Mouse (Mus musculus): Measurements from ENCODE around the gene Sephs2. TPM values are rescaled to one million over a fixed set of nuclear protein-coding genes. Genes with fewer than 3 reads are reported as not detected.

The Sephs2 gene
- polyA plus RNA-seq (2012; rRNA removed), result 153 and 156 TPM in 2 replicates

DNA sequence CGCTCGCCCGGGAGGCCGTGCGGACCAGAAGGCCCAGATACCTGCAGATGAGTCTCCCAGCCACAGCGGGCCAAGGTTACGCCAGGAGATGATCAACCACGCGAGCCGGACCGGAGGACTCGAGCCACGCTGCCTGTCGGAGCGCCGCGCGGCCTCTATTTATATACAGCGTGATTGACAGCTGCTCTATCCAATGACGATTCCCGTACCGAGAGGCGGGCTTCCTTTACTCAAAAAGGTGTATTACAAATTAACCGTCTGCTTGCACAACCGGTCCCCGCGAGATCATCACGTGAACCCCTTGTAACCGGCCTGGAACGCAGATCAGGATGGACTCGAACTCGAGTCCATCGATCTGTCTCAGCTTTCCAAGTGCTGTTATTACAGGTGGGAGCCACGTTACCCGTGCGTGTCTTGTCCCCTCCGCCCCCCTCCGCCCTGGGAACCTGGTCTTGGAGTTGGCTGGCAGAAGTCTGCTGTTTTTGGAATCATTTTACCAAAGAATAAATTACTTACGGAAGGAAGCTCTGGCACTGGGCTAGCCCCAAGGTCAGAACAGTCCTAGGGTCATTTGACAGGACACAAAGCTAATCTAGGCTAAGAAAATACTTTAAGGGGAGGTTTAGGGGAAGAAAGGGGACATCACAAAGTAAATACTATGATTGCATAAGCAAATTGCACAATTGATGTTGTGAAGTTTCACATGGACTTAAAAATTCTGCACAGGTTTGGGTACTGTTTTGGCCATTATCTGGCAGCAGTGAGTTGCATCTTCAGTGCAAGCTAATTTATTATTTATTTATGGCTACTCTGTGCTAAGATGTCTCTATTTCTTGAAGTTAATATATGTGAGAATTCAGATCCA, at the start of gene Sephs2:
Gene Sephs2 (minus strand): TSS at position 131 of the 865 bp plus-strand sequence.
- no peak for TF ChIP-seq CTCF (conservative IDR thresholded peaks at IDR 0.05; ENCODE audit: insufficient read depth, insufficient read length, low read depth, low read length)
- TF ChIP-seq POLR2A (IDR thresholded peaks at IDR 0.05; ENCODE audit: low read depth, low read length), result peak; percentile 100
- peak within 1 kb of the TSS; percentile 77 for H3K27ac ChIP-seq (ENCODE audit: insufficient read depth, low read depth, low read length)
- peak; percentile 99 for DNase-seq
- peak within 1 kb of the TSS; percentile 84 for H3K4me3 ChIP-seq (ENCODE audit: insufficient read depth, low read depth, low read length)
- H3K36me3 ChIP-seq (ENCODE audit: control insufficient read depth, insufficient read depth, low read length), result peaks cover 6% of the 10 kb centered on the region; the same call in 1 of the 2 replicates
- H3K4me1 ChIP-seq (ENCODE audit: control insufficient read depth, insufficient read depth, low read length), result peaks cover 23% of the 10 kb centered on the region
- WGBS, result under 1% methylated on average over 39 of the region's 39 CpGs
- no peaks in the 10 kb centered on the region for H3K27me3 ChIP-seq (replicated peaks; ENCODE audit: control insufficient read depth, insufficient read depth, low read length)

DNA sequence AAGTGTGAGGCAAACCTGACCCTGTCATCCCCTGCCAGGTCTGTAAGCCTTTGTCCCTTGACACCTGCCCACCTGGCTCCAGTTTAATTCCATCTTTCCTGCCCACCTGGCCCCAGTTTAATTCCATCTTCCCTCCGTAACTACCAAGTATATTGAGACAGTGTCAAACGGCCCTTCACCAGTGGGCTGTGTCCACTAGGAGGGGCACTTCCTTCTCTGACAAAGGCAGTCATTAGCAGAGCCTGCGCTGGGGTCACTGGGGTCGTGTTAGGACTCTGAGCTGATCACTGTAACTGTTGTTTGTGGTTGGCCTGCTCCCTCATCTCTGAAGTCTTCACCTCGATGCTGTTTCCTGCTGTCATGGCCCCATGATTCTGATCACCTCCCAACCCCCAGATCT, 48.2 kb upstream of the Sephs2 start:
- no peak overlapping the region for H3K4me3 ChIP-seq (ENCODE audit: insufficient read depth, low read depth, low read length)
- no peak for TF ChIP-seq POLR2A (IDR thresholded peaks at IDR 0.05; ENCODE audit: low read depth, low read length)
- TF ChIP-seq CTCF (conservative IDR thresholded peaks at IDR 0.05; ENCODE audit: insufficient read depth, insufficient read length, low read depth, low read length), result peak; percentile 55
- no peak overlapping the region for H3K27ac ChIP-seq (ENCODE audit: insufficient read depth, low read depth, low read length)
- DNase-seq, result peak; percentile 28
- H3K36me3 ChIP-seq (ENCODE audit: control insufficient read depth, insufficient read depth, low read length), result no peaks in the 10 kb centered on the region
- H3K4me1 ChIP-seq (ENCODE audit: control insufficient read depth, insufficient read depth, low read length), result peaks cover 4% of the 10 kb centered on the region; the same call in 1 of the 2 replicates
- WGBS, result 40% methylated on average over 5 of the region's 5 CpGs
- H3K27me3 ChIP-seq (replicated peaks; ENCODE audit: control insufficient read depth, insufficient read depth, low read length), result no peaks in the 10 kb centered on the region

DNA sequence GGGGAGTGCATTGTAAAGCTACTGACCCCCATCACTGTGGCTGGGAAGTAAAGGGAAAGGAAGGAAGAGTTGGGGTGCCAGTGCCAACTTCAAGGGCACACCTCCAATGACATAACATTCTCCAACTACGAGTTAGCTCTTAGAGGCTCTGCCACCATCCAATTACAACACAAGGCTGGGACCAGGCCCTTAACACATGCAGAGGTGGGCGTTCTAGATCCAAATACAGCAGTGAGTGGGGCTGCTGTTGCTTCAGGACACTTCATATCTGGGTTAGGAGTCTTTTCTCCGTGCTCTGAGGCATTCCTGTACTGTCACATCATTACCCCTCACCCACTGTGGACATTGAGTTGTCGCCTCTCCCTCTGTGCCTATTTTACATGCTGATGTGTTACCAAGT, 47.3 kb upstream of the Sephs2 start:
- H3K4me1 ChIP-seq (ENCODE audit: control insufficient read depth, insufficient read depth, low read length), result peaks cover 4% of the 10 kb centered on the region; the same call in 1 of the 2 replicates
- H3K36me3 ChIP-seq (ENCODE audit: control insufficient read depth, insufficient read depth, low read length), result no peaks in the 10 kb centered on the region
- TF ChIP-seq CTCF (conservative IDR thresholded peaks at IDR 0.05; ENCODE audit: insufficient read depth, insufficient read length, low read depth, low read length) (no peak), POLR2A (IDR thresholded peaks at IDR 0.05; ENCODE audit: low read depth, low read length) (no peak)
- DNase-seq, result no peak
- H3K4me3 ChIP-seq (ENCODE audit: insufficient read depth, low read depth, low read length), result no peak overlapping the region
- 71% methylated on average over 4 of the region's 4 CpGs for WGBS
- no peak overlapping the region for H3K27ac ChIP-seq (ENCODE audit: insufficient read depth, low read depth, low read length)
- no peaks in the 10 kb centered on the region for H3K27me3 ChIP-seq (replicated peaks; ENCODE audit: control insufficient read depth, insufficient read depth, low read length)

DNA sequence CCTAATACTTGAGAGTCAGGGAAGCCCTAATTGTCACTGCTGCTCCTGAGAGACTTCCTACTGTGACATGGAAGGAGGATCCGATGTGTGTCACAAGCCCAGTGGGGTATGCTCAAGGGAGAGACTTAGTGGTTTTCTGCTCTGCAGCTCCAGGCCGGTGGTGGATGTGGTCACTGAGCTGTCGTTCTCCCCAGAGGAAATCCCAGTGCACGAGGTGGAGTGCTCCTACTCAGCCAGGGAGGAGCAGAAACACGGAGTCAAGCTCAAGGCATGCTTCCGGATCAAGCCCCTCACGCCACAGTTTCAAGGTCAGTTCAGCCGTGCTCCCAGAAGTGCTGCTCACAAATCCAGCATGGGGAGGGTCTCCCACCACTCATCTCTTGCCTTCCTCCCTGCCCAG, 40.1 kb upstream of the Sephs2 start:
- no peak for DNase-seq
- H3K4me3 ChIP-seq (ENCODE audit: insufficient read depth, low read depth, low read length), result no peak overlapping the region
- no peaks in the 10 kb centered on the region for H3K4me1 ChIP-seq (ENCODE audit: control insufficient read depth, insufficient read depth, low read length)
- no peaks in the 10 kb centered on the region for H3K36me3 ChIP-seq (ENCODE audit: control insufficient read depth, insufficient read depth, low read length)
- TF ChIP-seq CTCF (conservative IDR thresholded peaks at IDR 0.05; ENCODE audit: insufficient read depth, insufficient read length, low read depth, low read length) (no peak), POLR2A (IDR thresholded peaks at IDR 0.05; ENCODE audit: low read depth, low read length) (no peak)
- H3K27ac ChIP-seq (ENCODE audit: insufficient read depth, low read depth, low read length), result no peak overlapping the region
- no peaks in the 10 kb centered on the region for H3K27me3 ChIP-seq (replicated peaks; ENCODE audit: control insufficient read depth, insufficient read depth, low read length)
- 45% methylated on average over 8 of the region's 8 CpGs for whole genome bisulfite sequencing

DNA sequence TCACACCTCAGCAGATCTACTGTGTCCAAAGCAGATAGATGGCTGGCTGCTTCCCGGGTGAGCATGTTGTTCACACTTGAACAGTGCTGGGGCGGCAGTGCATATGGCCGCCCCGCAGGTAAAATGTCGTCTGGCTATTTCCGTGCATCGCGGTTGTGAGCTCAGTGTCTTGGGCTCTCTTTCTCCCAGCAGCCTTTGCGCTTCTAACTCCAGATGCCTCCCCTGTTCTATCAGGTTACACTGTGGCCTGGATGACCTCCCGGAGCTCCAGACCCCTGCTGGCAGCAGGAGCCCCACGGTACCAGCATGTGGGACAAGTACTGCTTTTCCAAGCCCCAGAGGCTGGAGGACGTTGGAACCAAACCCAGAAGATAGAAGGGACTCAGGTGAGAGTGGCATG, 36.1 kb upstream of the Sephs2 start:
- 59% methylated on average over 12 of the region's 12 CpGs for WGBS
- Histone ChIP-seq H3K27me3 (replicated peaks; ENCODE audit: control insufficient read depth, insufficient read depth, low read length) (no peaks in the 10 kb centered on the region), H3K36me3 (ENCODE audit: control insufficient read depth, insufficient read depth, low read length) (no peaks in the 10 kb centered on the region), H3K27ac (ENCODE audit: insufficient read depth, low read depth, low read length) (no peak overlapping the region), H3K4me1 (ENCODE audit: control insufficient read depth, insufficient read depth, low read length) (no peaks in the 10 kb centered on the region), H3K4me3 (ENCODE audit: insufficient read depth, low read depth, low read length) (no peak overlapping the region)
- no peak for DNase-seq
- TF ChIP-seq CTCF (conservative IDR thresholded peaks at IDR 0.05; ENCODE audit: insufficient read depth, insufficient read length, low read depth, low read length) (no peak), POLR2A (IDR thresholded peaks at IDR 0.05; ENCODE audit: low read depth, low read length) (no peak)

DNA sequence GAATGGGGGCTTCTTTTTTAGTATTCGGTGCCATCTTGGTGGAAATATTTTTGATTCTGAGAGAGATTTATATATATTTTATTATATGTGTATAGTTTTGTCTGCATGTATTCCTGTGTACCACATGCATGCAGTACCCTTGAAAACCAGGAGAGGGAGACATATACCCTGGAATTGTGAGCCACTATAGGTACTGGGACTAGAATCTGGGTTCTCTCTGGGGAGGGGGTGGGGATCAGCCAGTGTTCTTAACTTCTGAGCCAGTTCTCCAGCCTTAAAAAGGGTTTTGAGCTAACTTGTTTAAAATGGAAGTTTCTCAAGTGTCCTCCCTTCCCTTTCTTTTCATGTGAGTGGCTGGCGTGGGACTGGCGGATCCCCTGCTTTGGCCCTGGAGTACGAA, 35.0 kb upstream of the Sephs2 start:
- no peaks in the 10 kb centered on the region for H3K27me3 ChIP-seq (replicated peaks; ENCODE audit: control insufficient read depth, insufficient read depth, low read length)
- DNase-seq, result peak; percentile 75
- no peak overlapping the region for H3K27ac ChIP-seq (ENCODE audit: insufficient read depth, low read depth, low read length)
- no peaks in the 10 kb centered on the region for H3K4me1 ChIP-seq (ENCODE audit: control insufficient read depth, insufficient read depth, low read length)
- TF ChIP-seq CTCF (conservative IDR thresholded peaks at IDR 0.05; ENCODE audit: insufficient read depth, insufficient read length, low read depth, low read length) (peak; percentile 56), POLR2A (IDR thresholded peaks at IDR 0.05; ENCODE audit: low read depth, low read length) (no peak)
- no peaks in the 10 kb centered on the region for H3K36me3 ChIP-seq (ENCODE audit: control insufficient read depth, insufficient read depth, low read length)
- 68% methylated on average over 4 of the region's 4 CpGs for whole genome bisulfite sequencing
- no peak overlapping the region for H3K4me3 ChIP-seq (ENCODE audit: insufficient read depth, low read depth, low read length)

DNA sequence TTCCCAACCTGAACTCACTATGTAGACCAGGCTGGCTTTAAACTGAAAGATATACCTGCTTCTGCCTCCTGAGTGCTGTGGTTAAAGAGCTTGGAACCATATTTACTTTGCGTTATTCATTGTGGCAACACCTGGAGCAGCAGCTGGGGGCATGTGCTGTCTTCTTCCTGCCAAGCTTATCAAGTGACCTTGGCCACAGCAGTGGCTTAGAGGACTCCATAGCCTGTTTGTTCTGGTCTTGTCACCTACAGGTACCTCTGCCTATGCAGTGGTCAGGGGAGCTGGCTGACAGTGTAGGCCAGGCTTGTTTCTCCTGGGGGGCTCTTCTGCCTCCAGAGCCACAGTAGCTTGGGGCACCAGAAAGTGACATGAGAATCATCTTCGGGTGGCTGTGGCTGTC, 34.6 kb upstream of the Sephs2 start:
- 83% methylated on average over 2 of the region's 2 CpGs for WGBS
- DNase-seq, result no peak
- H3K27ac ChIP-seq (ENCODE audit: insufficient read depth, low read depth, low read length), result no peak overlapping the region
- H3K4me3 ChIP-seq (ENCODE audit: insufficient read depth, low read depth, low read length), result no peak overlapping the region
- no peaks in the 10 kb centered on the region for H3K27me3 ChIP-seq (replicated peaks; ENCODE audit: control insufficient read depth, insufficient read depth, low read length)
- no peaks in the 10 kb centered on the region for H3K36me3 ChIP-seq (ENCODE audit: control insufficient read depth, insufficient read depth, low read length)
- no peak for TF ChIP-seq CTCF (conservative IDR thresholded peaks at IDR 0.05; ENCODE audit: insufficient read depth, insufficient read length, low read depth, low read length)
- no peak for TF ChIP-seq POLR2A (IDR thresholded peaks at IDR 0.05; ENCODE audit: low read depth, low read length)
- H3K4me1 ChIP-seq (ENCODE audit: control insufficient read depth, insufficient read depth, low read length), result no peaks in the 10 kb centered on the region

Data from kidney, adult 2 months (tissue).